Mouse (Mus musculus): ENCODE results near the gene Hexb. TPM values are rescaled to one million over a fixed set of nuclear protein-coding genes. Genes with fewer than 3 reads are reported as not detected.

The Hexb gene
- polyA plus RNA-seq, 1 experiment = not detected

GRCm38 (mm10) chr13:97240965-97241786 lies 43.0 kb upstream of the Hexb start, which contains the start of gene Enc1:
Gene Enc1, plus strand, starts transcription at chr13:97241105.
- WGBS = 1% methylated on average over 89 of the region's 89 CpGs
- H3K4me1 ChIP-seq (ENCODE audit: control insufficient read depth, insufficient read depth, low read length) = peaks cover 19% of the 10 kb centered on the region
- peak; percentile 36; the same call in 1 of the 2 replicates for TF ChIP-seq POLR2A (IDR thresholded peaks at IDR 0.05; ENCODE audit: insufficient read depth, low read depth, low read length)
- peak; percentile 78 for TF ChIP-seq CTCF (IDR thresholded peaks at IDR 0.05; ENCODE audit: insufficient read depth, low read depth, low read length)

GRCm38 (mm10) chr13:97240279-97240964 lies 42.3 kb upstream of the Hexb start:
- peak overlapping the region; percentile 54 for H3K4me3 ChIP-seq (ENCODE audit: insufficient read depth, low read depth, low read length)
- under 1% methylated on average over 36 of the region's 36 CpGs for WGBS
- H3K4me1 ChIP-seq (ENCODE audit: control insufficient read depth, insufficient read depth, low read length) = peaks cover 19% of the 10 kb centered on the region
- no peak for TF ChIP-seq CTCF (IDR thresholded peaks at IDR 0.05; ENCODE audit: insufficient read depth, low read depth, low read length)
- TF ChIP-seq POLR2A (IDR thresholded peaks at IDR 0.05; ENCODE audit: insufficient read depth, low read depth, low read length) = no peak; the same call in 1 of the 2 replicates
- peak overlapping the region; percentile 43; the same call in 1 of the 2 replicates for H3K27ac ChIP-seq (ENCODE audit: insufficient read depth, low read depth, low read length)

More at GRCm38 (mm10) chr13:97240965-97241786, 43.0 kb upstream of the Hexb start, which contains the start of gene Enc1:
- Histone ChIP-seq H3K27ac (ENCODE audit: insufficient read depth, low read depth, low read length) (peak within 1 kb of the TSS; percentile 43; the same call in 1 of the 2 replicates), H3K4me3 (ENCODE audit: insufficient read depth, low read depth, low read length) (peak within 1 kb of the TSS; percentile 54)

GRCm38 (mm10) chr13:97239343-97240180 lies 41.4 kb upstream of the Hexb start:
- TF ChIP-seq CTCF (IDR thresholded peaks at IDR 0.05; ENCODE audit: insufficient read depth, low read depth, low read length) (no peak), POLR2A (IDR thresholded peaks at IDR 0.05; ENCODE audit: insufficient read depth, low read depth, low read length) (no peak)
- 18% methylated on average over 23 of the region's 23 CpGs for WGBS
- Histone ChIP-seq H3K4me3 (ENCODE audit: insufficient read depth, low read depth, low read length) (no peak overlapping the region), H3K27ac (ENCODE audit: insufficient read depth, low read depth, low read length) (no peak overlapping the region), H3K4me1 (ENCODE audit: control insufficient read depth, insufficient read depth, low read length) (peaks cover 16% of the 10 kb centered on the region)

GRCm38 (mm10) chr13:97238181-97238981 lies 40.2 kb upstream of the Hexb start:
- Histone ChIP-seq H3K27ac (ENCODE audit: insufficient read depth, low read depth, low read length) (no peak overlapping the region), H3K4me1 (ENCODE audit: control insufficient read depth, insufficient read depth, low read length) (peaks cover 16% of the 10 kb centered on the region), H3K4me3 (ENCODE audit: insufficient read depth, low read depth, low read length) (no peak overlapping the region)
- 84% methylated on average over 16 of the region's 16 CpGs for WGBS
- no peak for TF ChIP-seq CTCF (IDR thresholded peaks at IDR 0.05; ENCODE audit: insufficient read depth, low read depth, low read length)
- no peak for TF ChIP-seq POLR2A (IDR thresholded peaks at IDR 0.05; ENCODE audit: insufficient read depth, low read depth, low read length)

- 70% methylated on average over 3 of the region's 3 CpGs for WGBS
- no peak overlapping the region for H3K27ac ChIP-seq (ENCODE audit: insufficient read depth, low read depth, low read length)
- no peak overlapping the region for H3K4me3 ChIP-seq (ENCODE audit: insufficient read depth, low read depth, low read length)
- peaks cover 16% of the 10 kb centered on the region for H3K4me1 ChIP-seq (ENCODE audit: control insufficient read depth, insufficient read depth, low read length)
- no peak for TF ChIP-seq CTCF (IDR thresholded peaks at IDR 0.05; ENCODE audit: insufficient read depth, low read depth, low read length)
- no peak for TF ChIP-seq POLR2A (IDR thresholded peaks at IDR 0.05; ENCODE audit: insufficient read depth, low read depth, low read length)
These were observed 39.5 kb upstream of the Hexb start for GRCm38 (mm10) chr13:97237700-97238099.

GRCm38 (mm10) chr13:97235911-97236310 lies 37.8 kb upstream of the Hexb start:
- no peak overlapping the region for H3K27ac ChIP-seq (ENCODE audit: insufficient read depth, low read depth, low read length)
- 72% methylated on average over 6 of the region's 6 CpGs for WGBS
- peaks cover 9% of the 10 kb centered on the region for H3K4me1 ChIP-seq (ENCODE audit: control insufficient read depth, insufficient read depth, low read length)
- TF ChIP-seq CTCF (IDR thresholded peaks at IDR 0.05; ENCODE audit: insufficient read depth, low read depth, low read length) (no peak), POLR2A (IDR thresholded peaks at IDR 0.05; ENCODE audit: insufficient read depth, low read depth, low read length) (no peak)
- no peak overlapping the region for H3K4me3 ChIP-seq (ENCODE audit: insufficient read depth, low read depth, low read length)

- WGBS = 18% methylated on average over 17 of the region's 17 CpGs
- peak; percentile 44 for TF ChIP-seq CTCF (IDR thresholded peaks at IDR 0.05; ENCODE audit: insufficient read depth, low read depth, low read length)
- no peak for TF ChIP-seq POLR2A (IDR thresholded peaks at IDR 0.05; ENCODE audit: insufficient read depth, low read depth, low read length)
These were observed 36.7 kb upstream of the Hexb start for GRCm38 (mm10) chr13:97234785-97235417.

More at GRCm38 (mm10) chr13:97234785-97235417, 36.7 kb upstream of the Hexb start:
- H3K4me3 ChIP-seq (ENCODE audit: insufficient read depth, low read depth, low read length) = 0 out of 2 replicates have a peak overlapping the region, but pooled peaks have one; percentile 4
- no peak overlapping the region for H3K27ac ChIP-seq (ENCODE audit: insufficient read depth, low read depth, low read length)
- H3K4me1 ChIP-seq (ENCODE audit: control insufficient read depth, insufficient read depth, low read length) = peaks cover 2% of the 10 kb centered on the region; the same call in 1 of the 2 replicates
